Mouse (Mus musculus) ES-Bruce4 (cell line): ENCODE measurements around the gene Selenop.

Source experiments
- CTCF ChIP-seq: IDR thresholded peaks from one replicate; pipeline ENCODE4 v1.8.1; 2011; ENCODE audit warnings: low read depth, low read length
- POLR2A ChIP-seq: IDR thresholded peaks from one replicate; pipeline ENCODE4 v1.8.1; 2011; ENCODE audit warnings: low read length; ENCODE audit not compliant: insufficient read depth

GRCm38 (mm10) chr15:3269996-3270645 is 1.8 kb downstream of the Selenop start:
- no peak for TF ChIP-seq CTCF
- no peak for TF ChIP-seq POLR2A
